ENCODE assay signal across 8 mouse cellular contexts in the genomic region with DNA sequence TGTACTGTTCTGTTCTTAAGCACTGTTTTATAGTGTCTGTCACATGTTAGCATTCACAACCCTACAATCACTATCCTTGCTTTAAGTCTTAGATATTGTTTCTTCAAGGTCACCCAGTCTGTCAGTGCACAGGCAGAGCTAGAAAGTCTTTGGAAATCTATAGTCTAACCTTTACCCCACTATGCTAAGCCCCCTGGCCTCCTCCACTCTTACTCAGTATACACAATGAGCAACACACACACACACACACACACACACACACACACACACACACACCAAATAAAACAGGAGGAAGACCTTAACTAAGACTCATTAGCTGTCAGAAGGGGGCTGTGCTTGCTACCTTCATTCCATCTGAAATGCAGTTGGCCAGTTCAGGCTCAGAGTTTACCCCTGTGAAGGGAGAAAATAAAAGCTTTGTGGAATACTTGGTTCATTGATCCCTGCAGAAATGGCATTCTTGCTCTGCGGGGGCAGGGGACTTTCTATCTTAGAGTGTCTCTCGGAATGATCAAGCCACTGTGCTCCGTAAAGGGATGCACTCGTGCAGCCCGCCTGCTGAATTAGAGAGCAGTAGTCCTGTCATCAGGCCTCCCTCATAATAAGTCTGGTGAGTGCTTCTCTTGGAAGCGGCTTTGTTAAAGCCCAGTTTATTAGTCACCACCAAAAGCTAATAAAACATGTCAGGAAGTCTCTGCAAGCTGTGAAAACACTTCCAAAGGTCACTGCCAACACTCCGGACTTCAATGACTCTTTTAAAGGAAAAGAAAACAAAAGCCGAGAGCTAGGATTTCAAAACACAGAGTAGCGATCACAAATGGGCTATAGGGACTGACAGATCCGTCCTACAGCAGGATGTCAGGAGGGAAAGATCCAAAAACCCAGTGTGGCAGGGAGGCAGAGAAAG.
DNase-seq lines count a peak whose midpoint lies in the region; ATAC-seq lines count a peak whose summit lies in the region.

No protein-coding gene starts in this region.

- no peaks in the 10 kb centered on the region for H3K36me3 ChIP-seq in heart, embryonic 10.5 days
- H3K36me3 ChIP-seq in midbrain, embryonic 16.5 days (ENCODE audit: control insufficient read depth, insufficient read depth, low read length): no peaks in the 10 kb centered on the region

- WGBS in heart, embryonic 10.5 days: 26% methylated on average over 10 of the region's 10 CpGs
- WGBS in midbrain, embryonic 16.5 days: 15% methylated on average over 10 of the region's 10 CpGs

- H3K4me2 ChIP-seq in midbrain, embryonic 16.5 days (ENCODE audit: low read length): peak overlapping the region; percentile 2; the same call in 1 of the 2 replicates

- peaks cover 15% of the 10 kb centered on the region for H3K4me1 ChIP-seq in heart, embryonic 10.5 days
- H3K4me1 ChIP-seq in midbrain, embryonic 16.5 days (ENCODE audit: control insufficient read depth, insufficient read depth, low read length): peaks cover 7% of the 10 kb centered on the region

- peak; percentile 27 to 28 for DNase-seq in heart, adult 9 months (ENCODE audit: low spot score in 2 of 2)
- DNase-seq in heart, embryonic 10.5 days (ENCODE audit: low spot score): no peak
- DNase-seq in embryo, embryonic 10.5 days (ENCODE audit: low spot score): peak; percentile 77
- peak; percentile 28 for DNase-seq in kidney, postnatal 10 days
- no peak for DNase-seq in urinary bladder, postnatal 36 days (ENCODE audit: low spot score in 2 of 2)
- DNase-seq in spleen, adult 18-20 months: no peak
- no peak for DNase-seq in frontal cortex, postnatal 36 days (ENCODE audit: low spot score in 2 of 2)

- no peak overlapping the region for H3K27ac ChIP-seq in heart, embryonic 10.5 days
- peak overlapping the region; percentile 31; the same call in 1 of the 2 replicates for H3K27ac ChIP-seq in midbrain, embryonic 16.5 days (ENCODE audit: low read length)

- H3K9ac ChIP-seq in midbrain, embryonic 16.5 days (ENCODE audit: low read depth, low read length): no peak overlapping the region

- peaks cover 3% of the 10 kb centered on the region; the same call in 1 of the 2 replicates for H3K27me3 ChIP-seq in heart, embryonic 10.5 days (ENCODE audit: insufficient read depth, poor library complexity, severe bottlenecking)
- no peaks in the 10 kb centered on the region for H3K27me3 ChIP-seq in midbrain, embryonic 16.5 days (ENCODE audit: control insufficient read depth, insufficient read depth, low read depth, low read length)

- no peak overlapping the region for H3K4me3 ChIP-seq in heart, embryonic 10.5 days
- no peak overlapping the region for H3K4me3 ChIP-seq in midbrain, embryonic 16.5 days (ENCODE audit: low read depth, low read length)

- no peaks in the 10 kb centered on the region for H3K9me3 ChIP-seq in heart, embryonic 10.5 days
- H3K9me3 ChIP-seq in midbrain, embryonic 16.5 days (replicated peaks; ENCODE audit: control insufficient read depth, low read length, poor library complexity, severe bottlenecking): no peaks in the 10 kb centered on the region

- ATAC-seq in midbrain, embryonic 16.5 days: no peak

Comparison
In these comparisons a context has a peak if more than half of its experiments do, and no peak if none do; other contexts are left out.
1. DNase-seq: peak in heart, adult 9 months (2 of 2), embryo, embryonic 10.5 days (single experiment) and kidney, postnatal 10 days (single experiment); none in heart, embryonic 10.5 days (single experiment), urinary bladder, postnatal 36 days (0 of 2), spleen, adult 18-20 months (0 of 2) and frontal cortex, postnatal 36 days (0 of 2).